Mouse (Mus musculus): ENCODE data around the gene Ehd1.

Ehd1 gene

DNA sequence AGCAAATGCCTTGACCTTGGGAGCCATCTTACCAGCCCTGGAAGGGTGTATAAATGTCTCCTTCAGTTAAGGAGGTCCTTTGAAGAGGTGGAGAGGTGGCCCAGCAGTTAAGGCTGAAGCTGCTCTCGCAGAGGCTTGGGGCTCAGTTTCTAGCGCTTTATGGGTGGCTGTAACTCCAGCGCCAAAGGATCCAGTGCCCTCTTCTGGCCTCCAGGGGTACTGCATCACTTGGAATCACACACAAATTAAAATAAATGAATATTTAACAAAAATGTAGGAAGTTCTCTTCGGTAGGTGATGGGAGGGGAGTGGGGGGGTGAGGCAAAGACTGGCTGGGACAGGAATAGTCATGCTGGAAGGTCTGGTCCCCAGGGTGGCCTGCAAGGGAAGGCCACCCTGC lies 15.6 kb upstream of the Ehd1 start:
- DNase-seq (ENCODE audit: low read depth, low spot score): no peak

DNA sequence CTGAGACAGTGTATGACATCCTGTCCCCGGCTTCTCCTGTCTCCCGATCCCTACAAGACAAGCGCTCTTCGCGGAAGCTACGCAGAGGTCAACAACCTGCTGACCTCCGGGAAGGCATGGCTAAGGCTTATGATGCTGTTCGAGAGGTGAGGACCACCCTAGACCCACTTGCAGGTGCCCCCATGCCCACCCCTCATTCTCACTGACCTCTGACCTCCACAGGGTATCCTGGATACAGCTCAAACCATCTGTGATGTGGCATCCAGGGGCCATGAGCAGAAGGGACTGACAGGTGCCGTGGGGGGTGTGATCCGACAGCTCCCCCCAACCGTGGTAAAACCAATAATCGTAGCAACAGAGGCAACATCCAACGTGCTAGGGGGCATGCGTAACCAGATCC lies 15.1 kb upstream of the Ehd1 start:
- no peak for DNase-seq (ENCODE audit: low read depth, low spot score)

GRCm38 (mm10) chr19:6262222-6262621 lies 14.3 kb upstream of the Ehd1 start:
- no peak for DNase-seq (ENCODE audit: low read depth, low spot score)

GRCm38 (mm10) chr19:6262839-6263433 lies 13.6 kb upstream of the Ehd1 start:
- DNase-seq (ENCODE audit: low read depth, low spot score): no peak

- no peak for DNase-seq (ENCODE audit: low read depth, low spot score)
Measured at GRCm38 (mm10) chr19:6264200-6264599, 12.3 kb upstream of the Ehd1 start.

- DNase-seq (ENCODE audit: low read depth, low spot score): no peak
Measured at GRCm38 (mm10) chr19:6264945-6265344, 11.6 kb upstream of the Ehd1 start.

DNA sequence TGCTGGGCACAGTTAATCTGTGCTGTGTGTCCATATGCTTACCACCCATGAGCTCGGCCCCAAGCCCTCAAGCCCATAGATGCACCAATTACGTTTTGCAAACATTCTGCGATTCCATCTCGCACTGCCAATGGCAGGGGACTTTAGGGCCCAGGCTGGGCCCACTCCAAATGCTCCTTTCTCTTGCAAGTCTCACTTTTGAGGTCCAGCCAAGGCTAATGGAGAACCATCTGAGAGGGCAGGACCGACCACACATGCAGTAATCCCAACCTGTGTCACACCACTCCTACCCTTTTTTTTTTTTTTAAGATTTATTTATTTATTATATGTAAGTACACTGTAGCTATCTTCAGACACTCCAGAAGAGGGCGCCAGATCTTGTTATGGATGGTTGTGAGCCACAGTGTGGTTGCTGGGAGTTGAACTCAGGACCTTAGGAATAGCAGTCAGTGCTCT lies 10.8 kb upstream of the Ehd1 start:
- no peak for DNase-seq (ENCODE audit: low read depth, low spot score)

DNA sequence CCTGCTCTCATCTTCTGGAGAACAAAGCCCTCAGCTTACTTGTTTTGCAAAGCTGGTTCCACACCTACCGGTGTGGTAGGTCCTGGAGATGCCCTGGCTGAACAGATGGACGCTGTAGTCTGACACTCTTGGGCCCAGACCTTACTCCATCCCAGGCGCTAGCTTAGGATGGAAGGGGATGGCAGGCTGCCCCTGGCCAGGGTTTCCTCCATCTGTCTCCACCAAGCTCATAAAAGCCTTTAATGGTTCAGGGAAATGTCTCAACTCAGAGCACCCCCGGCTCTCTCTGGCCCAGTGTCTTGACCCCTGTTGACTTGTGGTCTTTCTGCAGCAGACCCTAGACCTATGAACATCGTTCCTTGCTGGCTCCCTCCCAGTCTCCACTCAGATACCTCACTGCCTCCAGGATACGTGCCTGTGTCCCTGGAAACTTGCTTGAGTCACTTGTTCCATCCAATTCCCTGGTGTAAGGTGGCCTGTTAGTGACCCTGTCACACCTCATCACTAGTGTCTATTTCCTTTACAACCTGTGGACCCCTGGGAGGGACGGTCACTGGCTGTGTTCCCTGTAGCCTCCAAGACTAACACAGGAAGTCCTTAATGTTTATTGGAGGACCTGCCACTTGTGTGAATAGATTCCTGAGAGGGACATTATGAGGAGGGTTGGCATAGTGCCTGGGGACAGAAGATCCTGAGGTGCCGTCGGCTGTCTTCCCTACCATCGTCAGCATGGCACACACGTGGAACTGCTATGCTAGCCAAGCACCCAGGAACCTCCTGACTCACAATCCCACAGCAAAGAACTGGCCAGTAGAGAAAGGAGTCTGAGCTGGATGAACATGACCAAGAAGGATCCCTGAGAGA lies 9.0 kb upstream of the Ehd1 start:
- DNase-seq (ENCODE audit: low read depth, low spot score): no peak

- peak; percentile 43 for DNase-seq (ENCODE audit: low read depth, low spot score)
Measured at GRCm38 (mm10) chr19:6268170-6268528, 8.4 kb upstream of the Ehd1 start.

DNA sequence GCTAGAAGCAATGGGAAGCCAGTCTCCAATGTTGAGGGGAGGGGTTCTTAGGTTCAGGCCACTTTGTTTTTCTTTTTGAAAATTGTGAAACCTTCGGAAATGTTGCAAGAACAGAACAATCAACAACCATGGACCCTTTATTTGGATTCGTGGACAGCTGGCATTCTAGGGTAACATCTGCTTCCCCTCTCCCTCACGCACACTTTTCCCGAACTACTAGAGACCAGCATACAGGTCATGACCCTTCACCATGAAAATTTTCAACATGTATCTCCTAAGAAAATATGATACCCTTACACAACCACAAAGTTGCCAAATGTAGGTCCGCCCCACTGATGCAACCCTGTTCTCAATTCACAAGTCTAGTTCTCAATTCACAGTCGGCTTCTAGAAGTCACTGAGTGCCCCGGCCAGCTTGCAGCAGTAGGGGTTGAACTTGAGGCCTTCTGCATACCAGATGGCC lies 7.8 kb upstream of the Ehd1 start:
- DNase-seq (ENCODE audit: low read depth, low spot score): no peak

GRCm38 (mm10) chr19:6269798-6270475 lies 6.6 kb upstream of the Ehd1 start:
- no peak for DNase-seq (ENCODE audit: low read depth, low spot score)

- DNase-seq (ENCODE audit: low read depth, low spot score): no peak
Measured at GRCm38 (mm10) chr19:6270661-6271060, 5.9 kb upstream of the Ehd1 start.

- no peak for DNase-seq (ENCODE audit: low read depth, low spot score)
Measured at GRCm38 (mm10) chr19:6271206-6271605, 5.3 kb upstream of the Ehd1 start.

DNA sequence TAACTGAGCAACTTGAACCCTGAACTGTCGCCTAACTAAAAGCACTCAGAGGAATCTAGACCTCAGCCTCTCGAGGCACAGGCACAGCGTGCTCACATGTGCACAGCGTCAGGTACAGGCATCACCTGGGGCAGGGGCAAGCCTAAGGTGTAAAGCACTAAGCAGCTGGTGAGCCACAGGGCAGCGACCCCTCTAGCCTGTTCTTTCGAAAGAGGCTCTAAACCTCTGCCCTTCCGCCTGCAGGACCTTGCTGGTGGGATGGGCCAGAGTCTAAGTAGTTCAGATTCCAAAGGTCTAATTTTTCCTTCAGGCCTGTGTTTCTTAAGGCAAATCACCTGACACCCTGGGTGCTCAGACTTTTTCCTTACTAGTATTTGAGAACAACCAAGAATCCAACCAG lies 4.5 kb upstream of the Ehd1 start:
- no peak for DNase-seq (ENCODE audit: low read depth, low spot score)

- DNase-seq (ENCODE audit: low read depth, low spot score): no peak
Measured at GRCm38 (mm10) chr19:6272738-6273137, 3.8 kb upstream of the Ehd1 start.

DNA sequence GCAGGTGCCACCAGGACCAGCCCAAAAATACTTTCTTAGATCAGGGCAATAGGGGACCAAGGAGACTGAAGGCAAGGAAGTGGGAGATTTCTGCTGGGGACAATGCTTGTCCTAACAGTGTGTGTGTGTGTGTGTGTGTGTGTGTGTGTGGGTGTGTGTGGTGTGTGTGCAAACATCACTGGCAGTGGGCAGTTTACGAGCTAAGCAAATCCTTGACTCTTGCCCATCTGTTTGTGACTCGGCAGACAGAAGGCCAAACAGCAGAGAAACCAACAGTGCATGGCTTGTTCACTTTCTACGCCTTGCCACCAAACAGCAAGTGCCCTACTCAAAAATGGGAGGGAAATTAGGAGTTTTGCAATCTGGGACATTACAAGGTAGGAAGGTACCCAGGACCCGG lies 2.9 kb upstream of the Ehd1 start:
- DNase-seq (ENCODE audit: low read depth, low spot score): no peak

- no peak for DNase-seq (ENCODE audit: low read depth, low spot score)
Measured at GRCm38 (mm10) chr19:6273998-6274608, 2.4 kb upstream of the Ehd1 start.

DNA sequence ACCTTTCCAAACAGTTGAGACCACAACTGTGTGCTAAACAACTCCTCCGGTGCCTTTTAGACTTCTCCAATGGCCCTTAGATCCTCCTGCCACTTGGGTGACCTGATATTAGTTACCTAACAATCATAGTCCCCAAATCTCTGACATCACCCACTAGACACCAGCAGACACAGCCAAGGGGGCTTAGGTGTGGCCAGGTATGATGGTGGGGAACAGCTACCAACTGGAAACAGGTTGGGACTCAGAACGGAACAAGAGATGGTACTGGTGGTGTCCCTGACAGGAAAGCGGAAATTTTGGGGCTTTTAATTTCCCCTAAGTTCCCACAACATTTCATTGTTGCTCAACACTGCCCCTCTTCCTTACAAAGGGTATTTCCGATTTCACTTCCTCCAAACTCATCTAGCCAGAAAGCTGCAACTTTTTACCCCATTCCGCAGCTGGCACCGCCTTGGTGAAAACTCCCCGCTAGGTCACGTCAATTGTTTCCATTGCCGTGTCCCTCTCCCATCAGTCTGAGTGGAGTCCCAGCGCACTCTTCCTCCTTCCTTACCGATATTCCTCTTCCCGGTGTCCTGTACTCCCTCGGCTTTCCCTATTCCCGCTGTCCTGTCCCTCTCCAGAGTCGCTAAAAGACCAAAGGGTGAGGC lies 660 bp upstream of the Ehd1 start:
- DNase-seq (ENCODE audit: low read depth, low spot score): no peak

DNA sequence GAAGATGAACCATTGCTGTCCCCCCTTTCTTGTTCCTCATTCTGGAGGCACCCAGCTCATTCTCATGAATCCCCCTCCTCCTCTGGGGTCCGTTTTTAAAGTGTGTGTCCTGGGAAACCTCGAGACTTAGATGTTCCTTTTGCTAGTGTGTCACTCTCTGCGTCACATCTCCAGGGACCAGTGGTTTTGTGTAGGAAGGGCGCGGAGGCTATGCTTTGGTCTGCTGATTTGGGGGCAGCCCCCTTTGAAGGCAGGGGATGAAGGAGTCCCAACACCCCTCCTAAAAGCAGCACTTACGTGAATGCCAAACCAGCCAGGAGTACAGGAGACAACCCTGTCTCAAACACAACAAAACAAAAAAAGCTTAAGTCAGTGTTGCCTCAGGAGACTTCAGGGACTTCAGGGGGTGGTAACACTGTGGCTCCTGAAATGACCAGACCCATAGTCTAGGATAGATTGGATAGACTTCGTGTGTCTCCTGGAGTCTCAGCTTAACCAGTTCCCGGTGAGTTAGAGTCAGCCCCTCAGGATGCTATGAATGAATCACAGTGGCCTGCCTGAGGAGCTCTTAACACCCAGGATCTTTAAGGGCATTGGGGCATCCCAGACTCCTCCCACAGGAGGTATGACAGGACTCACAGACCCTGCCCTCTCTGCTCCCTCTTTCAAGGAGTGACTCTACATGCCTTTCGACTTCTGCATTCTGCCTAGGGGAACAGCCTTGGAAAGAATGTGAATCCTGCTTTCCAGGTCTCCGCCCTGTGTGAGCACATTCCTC lies 1.3 kb downstream of the Ehd1 start:
- DNase-seq (ENCODE audit: low read depth, low spot score): no peak

DNA sequence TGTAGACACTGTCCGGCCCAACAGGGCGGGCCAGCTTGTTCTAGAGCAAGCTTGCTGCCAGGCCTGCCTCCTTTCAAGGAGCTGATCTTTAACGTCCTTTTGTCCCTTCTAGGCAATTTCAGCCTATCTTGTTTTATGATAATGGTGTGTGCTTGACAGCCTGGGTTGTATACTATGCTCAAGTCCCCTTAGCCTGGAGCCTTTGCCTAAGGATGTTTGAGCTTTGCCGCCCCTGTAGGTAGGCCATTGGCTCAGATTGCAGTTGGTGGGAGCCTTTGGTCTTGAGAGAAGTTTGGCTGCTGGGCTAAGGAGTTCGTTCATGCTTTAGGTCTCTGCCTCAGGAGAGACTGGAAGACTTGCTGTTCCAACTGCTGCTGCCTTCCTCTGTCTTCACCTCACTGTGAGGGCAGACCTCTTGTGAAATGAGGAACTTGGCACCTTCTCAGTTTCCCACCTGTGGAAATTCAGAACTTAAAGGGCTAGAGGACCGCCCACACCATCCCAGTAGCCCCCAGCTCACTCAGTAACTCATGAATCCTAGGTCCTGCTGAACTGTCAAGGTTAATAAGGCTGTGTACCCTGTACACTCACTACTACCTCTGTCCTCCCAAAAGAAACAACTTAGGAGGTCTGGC lies 2.0 kb downstream of the Ehd1 start:
- no peak for DNase-seq (ENCODE audit: low read depth, low spot score)

All from brain, embryonic 18.5 days (tissue).